Mouse (Mus musculus) cerebellum, adult 2 months (tissue): ENCODE measurements around the gene Ckap2l. TPM values are rescaled to one million over a fixed set of nuclear protein-coding genes. Genes with fewer than 3 reads are reported as not detected.

Experiments used
- DNase-seq, 2 experiments: peaks; one replicate each; pipeline ENCODE4 v3.0.0; 2021
- H3K27ac ChIP-seq: fragments of 200-500 bp; 2 replicates; pipeline ENCODE4 v1.5.1; 2012; ENCODE audit warnings: low read length, control low read depth, inconsistent platforms; ENCODE audit not compliant: insufficient read depth
- H3K27me3 ChIP-seq: fragments of 200-500 bp; 2 replicates; pipeline ENCODE4 v1.6.1; 2012; ENCODE audit warnings: inconsistent platforms, mild to moderate bottlenecking, low read length, moderate library complexity; ENCODE audit not compliant: control insufficient read depth, insufficient read depth
- H3K4me1 ChIP-seq: fragments of 200-500 bp; 2 replicates; pipeline ENCODE4 v1.6.1; 2011; ENCODE audit warnings: low read length; ENCODE audit not compliant: control insufficient read depth, insufficient read depth
- H3K4me3 ChIP-seq: fragments of 200-500 bp; replicated peaks from 2 replicates; pipeline ENCODE3; 2011; ENCODE audit warnings: mild to moderate bottlenecking, low read depth, low read length, control low read depth; ENCODE audit not compliant: insufficient read depth
- CTCF ChIP-seq: fragments of 200-500 bp; IDR thresholded peaks from 2 replicates; pipeline ENCODE4 v1.5.1; 2011; ENCODE audit warnings: low read depth, mild to moderate bottlenecking, control low read depth, low read length, moderate library complexity, borderline replicate concordance; ENCODE audit not compliant: insufficient read depth
- POLR2A ChIP-seq: fragments of 200-500 bp; IDR thresholded peaks from 2 replicates; pipeline ENCODE4 v1.6.1; 2011; ENCODE audit warnings: low read length, control low read depth, borderline replicate concordance; ENCODE audit not compliant: insufficient read depth
- WGBS: fragments of 180-500 bp; shearing (Covaris S2); methylation state at CpG from one replicate; pipeline ENCODE4 v1.1.7; 2018; 5-methylcytosine and 5-hydroxymethylcytosine counted together
- polyA plus RNA-seq: library from polyadenylated mRNA; depleted of rRNA; stranded (reverse); fragments of >200 nt; gene quantifications from 2 replicates; pipeline ENCODE4 v1.2.3, GENCODE M21; 2012

Ckap2l gene
- polyA plus RNA-seq, 1 experiment: 0.18 TPM

DNA sequence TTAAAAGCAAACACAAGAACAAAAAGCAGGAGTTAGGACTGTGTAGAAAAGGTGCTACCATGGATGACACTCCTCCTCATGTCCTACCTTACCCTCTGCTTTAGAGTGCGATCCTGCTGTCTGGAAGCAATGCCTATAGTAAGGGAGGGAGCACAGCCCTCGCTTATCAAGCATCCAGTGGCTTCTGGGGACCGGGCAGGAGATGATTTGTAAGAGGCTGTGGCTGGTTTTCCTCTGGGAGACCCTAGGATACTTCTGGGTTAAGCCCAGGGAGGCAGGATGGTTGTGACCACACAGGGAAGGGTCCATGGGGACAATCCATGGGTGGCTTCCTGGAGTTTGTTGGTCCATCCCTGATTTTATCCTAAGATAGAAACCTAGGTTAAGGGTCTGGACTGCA, 36.4 kb downstream of the Ckap2l start:
- Histone ChIP-seq H3K4me3 (no peak overlapping the region), H3K4me1 (no peaks in the 10 kb centered on the region), H3K27me3 (no peaks in the 10 kb centered on the region), H3K27ac (no peak overlapping the region)
- TF ChIP-seq POLR2A (no peak), CTCF (no peak)
- no peak for DNase-seq
- WGBS: 68% methylated on average over 3 of the region's 3 CpGs

DNA sequence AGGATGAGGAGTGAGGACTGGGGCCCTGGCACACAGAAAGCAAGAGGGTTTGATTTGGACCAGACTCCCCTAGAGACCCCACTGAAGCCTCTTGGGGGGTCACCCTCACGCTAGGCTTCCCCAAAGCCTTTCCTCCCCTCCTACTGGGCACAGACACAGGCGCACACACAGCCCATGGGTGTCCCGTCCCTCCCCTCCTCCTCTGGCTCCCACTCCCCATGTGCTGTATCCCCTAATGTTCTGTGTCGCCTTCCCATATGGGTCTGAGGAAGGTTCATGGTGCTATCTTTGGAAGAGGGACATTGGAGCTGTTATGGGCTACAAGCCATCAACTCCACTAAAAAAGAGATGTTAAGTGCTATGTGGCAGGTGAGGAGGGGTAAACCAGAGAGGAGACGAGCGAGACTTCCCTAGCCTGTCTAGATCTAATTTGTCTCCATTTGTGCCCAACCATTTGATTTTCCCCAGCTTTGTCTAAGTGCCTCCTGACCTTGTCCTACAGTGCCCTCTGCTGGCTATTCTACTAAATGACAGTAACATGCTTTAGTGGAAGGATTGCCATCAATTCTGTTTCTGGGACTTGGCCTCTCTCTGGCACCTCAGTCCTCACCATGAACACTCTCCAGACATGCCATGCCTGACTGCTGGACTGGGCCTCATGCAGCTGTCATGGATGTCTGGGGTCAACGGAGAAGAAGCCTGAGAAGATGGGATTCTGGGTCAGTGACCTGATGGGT, 38.4 kb downstream of the Ckap2l start:
- Histone ChIP-seq H3K27me3 (no peaks in the 10 kb centered on the region), H3K4me1 (no peaks in the 10 kb centered on the region), H3K4me3 (no peak overlapping the region), H3K27ac (no peak overlapping the region)
- WGBS: 20% methylated on average over 7 of the region's 7 CpGs
- TF ChIP-seq POLR2A (no peak), CTCF (peak; percentile 79)
- DNase-seq: peak; percentile 53 to 73

DNA sequence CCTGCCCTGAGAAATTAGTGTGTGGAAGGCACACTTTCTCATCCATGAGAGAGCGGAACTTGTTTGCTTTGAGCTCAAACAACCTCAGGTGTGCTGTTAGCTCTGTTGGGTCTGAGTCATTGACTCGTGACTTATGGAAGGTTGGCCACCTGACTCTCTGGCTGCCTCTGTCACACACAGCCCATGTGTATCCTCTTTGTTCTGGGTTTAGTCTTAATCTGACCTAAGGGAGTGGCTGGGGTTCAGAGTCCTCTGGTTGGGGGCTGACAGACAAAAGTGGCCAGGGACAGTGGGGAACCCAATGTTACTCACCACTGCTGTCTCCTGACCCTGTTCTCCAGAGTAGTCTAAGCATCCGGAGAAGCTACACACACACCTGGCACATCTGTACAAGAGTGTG, 39.0 kb downstream of the Ckap2l start:
- DNase-seq: no peak
- Histone ChIP-seq H3K27me3 (no peaks in the 10 kb centered on the region), H3K27ac (no peak overlapping the region), H3K4me3 (no peak overlapping the region), H3K4me1 (no peaks in the 10 kb centered on the region)
- TF ChIP-seq CTCF (no peak), POLR2A (no peak)
- WGBS: 88% methylated on average over 3 of the region's 3 CpGs

DNA sequence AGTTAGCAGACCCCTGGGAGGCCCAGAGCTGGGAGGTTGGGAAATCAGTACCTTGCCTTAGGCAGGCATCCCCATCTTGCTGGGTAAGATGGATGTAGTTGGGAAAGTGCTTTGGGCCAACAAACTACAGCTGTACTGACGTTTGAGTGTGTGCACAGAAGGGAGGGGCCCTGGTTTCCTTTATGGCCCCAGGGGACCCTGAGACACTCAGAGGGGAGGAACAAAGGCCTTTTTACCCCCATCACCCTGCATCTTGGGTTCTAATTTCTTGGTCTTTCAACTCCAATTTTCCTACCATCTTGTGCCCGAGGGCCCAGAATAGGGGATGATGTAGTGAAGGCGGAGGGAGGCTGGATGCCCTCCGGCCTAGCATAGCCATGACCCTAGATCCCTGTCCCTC, 41.0 kb downstream of the Ckap2l start:
- no peaks in the 10 kb centered on the region for H3K27me3 ChIP-seq
- H3K27ac ChIP-seq: no peak overlapping the region
- H3K4me1 ChIP-seq: no peaks in the 10 kb centered on the region
- no peak for DNase-seq
- no peak overlapping the region for H3K4me3 ChIP-seq
- TF ChIP-seq CTCF (no peak), POLR2A (no peak)
- 76% methylated on average over 4 of the region's 4 CpGs for WGBS

DNA sequence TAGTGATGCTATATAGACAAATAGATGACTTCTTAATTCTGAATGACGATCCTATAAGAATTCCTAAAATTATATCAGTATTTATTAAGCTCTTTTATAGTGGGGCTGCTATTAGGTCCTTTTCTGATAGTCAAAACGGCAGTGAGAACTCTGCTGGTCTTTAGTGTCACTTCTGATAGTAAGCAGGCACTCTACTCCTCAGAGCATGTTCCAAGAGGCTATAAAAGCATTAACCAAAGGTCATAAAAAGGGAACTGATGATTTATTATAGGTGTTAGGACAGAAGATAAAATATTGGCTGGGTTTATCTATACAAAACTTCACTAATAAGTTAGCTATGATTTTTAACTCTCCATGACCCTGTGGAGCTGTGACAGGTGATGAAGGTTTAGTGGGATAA, 42.9 kb downstream of the Ckap2l start:
- Histone ChIP-seq H3K4me3 (no peak overlapping the region), H3K4me1 (no peaks in the 10 kb centered on the region), H3K27ac (no peak overlapping the region), H3K27me3 (no peaks in the 10 kb centered on the region)
- WGBS: 85% methylated on average over 2 of the region's 2 CpGs
- TF ChIP-seq CTCF (no peak), POLR2A (no peak)
- no peak for DNase-seq

DNA sequence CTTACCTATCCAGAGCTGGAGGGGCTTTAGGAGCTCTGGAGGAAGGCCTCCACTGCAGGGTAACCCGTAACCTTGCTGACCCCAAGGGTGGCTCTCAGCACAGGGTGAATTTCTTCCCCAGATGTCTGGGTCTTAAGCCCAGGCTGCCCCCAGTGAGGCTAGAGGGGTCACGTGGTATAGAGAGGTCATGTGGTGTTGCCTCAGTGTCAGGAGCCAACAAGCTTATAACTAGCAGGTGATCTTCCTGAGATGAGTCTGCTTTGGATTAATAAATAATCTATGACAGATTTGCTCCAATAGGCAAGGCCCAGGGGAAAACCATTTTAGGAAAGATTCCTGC, 43.4 kb downstream of the Ckap2l start:
- Histone ChIP-seq H3K27me3 (no peaks in the 10 kb centered on the region), H3K4me3 (no peak overlapping the region), H3K4me1 (no peaks in the 10 kb centered on the region), H3K27ac (no peak overlapping the region)
- WGBS: 76% methylated on average over 2 of the region's 2 CpGs
- no peak for DNase-seq
- TF ChIP-seq POLR2A (no peak), CTCF (no peak)

DNA sequence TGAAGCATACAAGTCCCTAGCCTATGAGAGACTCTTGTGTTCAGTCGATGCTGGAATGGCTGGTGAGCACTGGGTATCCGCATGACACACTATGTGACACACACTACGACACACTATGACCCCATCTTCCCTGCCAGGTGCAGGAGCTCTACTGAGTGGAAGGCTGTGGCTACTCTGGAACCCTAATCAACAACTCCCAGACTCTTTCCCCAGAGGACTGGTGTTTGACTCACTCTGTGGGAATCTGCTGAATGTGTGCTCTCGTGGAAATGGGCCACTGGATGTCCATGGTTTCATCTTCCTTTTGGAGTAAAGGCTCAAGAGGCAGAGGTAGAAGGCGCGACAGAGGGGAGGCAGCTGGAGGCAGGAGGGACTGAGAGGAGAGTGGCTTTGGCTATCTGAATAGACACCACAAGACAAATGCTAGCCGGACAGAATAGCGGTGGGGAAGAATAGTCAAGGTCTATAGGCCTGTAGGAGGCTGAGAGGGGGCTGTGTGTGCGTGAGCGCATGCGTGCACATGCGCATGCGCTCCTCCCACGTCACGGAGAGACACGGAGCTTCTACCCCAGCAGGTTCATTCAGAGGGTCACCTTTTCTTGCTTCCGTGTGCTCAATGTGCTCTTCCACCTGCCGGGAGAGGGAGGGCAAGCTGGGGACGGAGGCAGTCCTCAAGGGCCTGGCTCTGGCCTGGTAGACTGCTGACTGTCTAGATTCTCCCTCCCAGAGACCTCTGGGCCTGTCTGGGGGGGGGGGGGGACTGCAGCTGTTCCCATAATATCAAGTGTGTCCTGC, 44.0 kb downstream of the Ckap2l start:
- H3K27ac ChIP-seq: no peak overlapping the region
- WGBS: 86% methylated on average over 19 of the region's 19 CpGs
- no peak for TF ChIP-seq POLR2A
- no peak for TF ChIP-seq CTCF
- DNase-seq: no peak
- no peak overlapping the region for H3K4me3 ChIP-seq
- no peaks in the 10 kb centered on the region for H3K27me3 ChIP-seq
- no peaks in the 10 kb centered on the region for H3K4me1 ChIP-seq

DNA sequence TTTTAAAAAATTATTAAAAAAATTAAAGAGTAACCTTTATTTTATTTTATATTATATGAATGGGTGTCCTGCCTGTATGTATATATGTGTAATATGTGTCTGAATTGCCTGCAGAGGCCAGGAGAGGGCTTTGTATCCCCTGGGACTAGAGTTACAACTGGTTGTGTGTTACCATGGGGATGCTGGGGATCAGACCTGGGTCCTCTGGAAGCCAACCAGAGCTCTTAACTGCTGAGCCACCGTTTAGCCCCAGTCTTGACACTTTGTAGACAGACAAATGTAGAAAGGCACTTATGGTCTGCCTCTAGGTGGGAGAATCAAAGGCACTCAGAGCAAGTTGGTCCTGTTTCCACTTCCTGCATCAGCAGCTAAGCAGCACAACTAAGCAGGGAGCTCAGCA, 47.7 kb downstream of the Ckap2l start:
- DNase-seq: no peak
- no peaks in the 10 kb centered on the region for H3K27me3 ChIP-seq
- no peak overlapping the region for H3K4me3 ChIP-seq
- no peak for TF ChIP-seq CTCF
- WGBS: 48% methylated on average over 1 of the region's 1 CpGs
- H3K4me1 ChIP-seq: no peaks in the 10 kb centered on the region; the same call in 1 of the 2 replicates
- no peak overlapping the region for H3K27ac ChIP-seq
